Mouse (Mus musculus) central nervous system, embryonic 14 days (tissue): ENCODE data around the gene Olfr1153. TPM values are rescaled to one million over a fixed set of nuclear protein-coding genes. Genes with fewer than 3 reads are reported as not detected.

Experiments
- polyA plus RNA-seq: library from polyadenylated mRNA; depleted of rRNA; stranded (reverse); fragments of >200 nt; gene quantifications from 2 replicates; pipeline ENCODE4 v1.2.3, GENCODE M21; 2012; rRNA removed

Gene Olfr1153
- not detected in 2 replicates for polyA plus RNA-seq

DNA sequence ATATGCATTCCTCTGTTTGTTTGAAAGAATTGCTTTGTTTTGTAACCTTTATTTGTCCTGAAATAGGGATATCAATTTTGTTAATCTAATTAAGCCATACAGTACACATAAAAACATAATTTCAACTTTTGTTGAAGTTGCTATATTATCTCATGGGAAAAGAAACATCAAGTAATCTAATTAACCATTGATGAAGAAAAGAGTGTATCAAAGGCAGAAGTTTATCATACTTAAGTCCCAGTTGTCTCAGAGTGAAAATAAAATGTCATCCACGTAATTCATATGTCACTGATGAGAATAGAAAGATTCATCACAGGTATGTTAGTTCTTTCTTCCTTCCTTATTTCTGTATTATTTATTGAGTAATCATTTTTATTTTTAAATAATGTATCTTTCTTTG lies at the start of gene Olfr1153:
Gene Olfr1153 (plus strand): TSS at position 301 of the 400 bp plus-strand sequence.

GRCm38 (mm10) chr2:87855562-87855961 lies 39.2 kb upstream of the Olfr1153 start, which contains the start of gene Olfr1151:
TSS of gene Olfr1151 (plus strand) at chr2:87855862.

DNA sequence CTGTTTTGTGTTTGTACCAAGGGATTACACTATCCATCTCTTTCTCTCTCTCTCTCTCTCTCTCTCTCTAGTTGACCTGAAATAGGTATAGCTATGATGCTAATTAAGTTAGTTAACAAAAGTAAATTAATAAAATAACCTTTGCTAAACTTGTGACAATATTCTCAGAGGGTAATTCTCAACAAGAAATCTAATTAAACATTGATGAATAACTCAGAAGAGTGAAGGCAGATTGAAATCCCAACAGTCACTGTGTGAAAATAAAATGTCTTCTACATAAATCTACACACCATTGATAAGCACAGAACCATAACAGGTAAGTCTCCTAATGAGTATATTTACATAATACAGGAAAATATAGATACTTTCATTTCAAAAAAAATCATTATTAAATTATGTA lies 28.6 kb upstream of the Olfr1153 start, which contains the start of gene Olfr1152:
Gene Olfr1152 (plus strand): TSS at position 301 of the 400 bp plus-strand sequence.

DNA sequence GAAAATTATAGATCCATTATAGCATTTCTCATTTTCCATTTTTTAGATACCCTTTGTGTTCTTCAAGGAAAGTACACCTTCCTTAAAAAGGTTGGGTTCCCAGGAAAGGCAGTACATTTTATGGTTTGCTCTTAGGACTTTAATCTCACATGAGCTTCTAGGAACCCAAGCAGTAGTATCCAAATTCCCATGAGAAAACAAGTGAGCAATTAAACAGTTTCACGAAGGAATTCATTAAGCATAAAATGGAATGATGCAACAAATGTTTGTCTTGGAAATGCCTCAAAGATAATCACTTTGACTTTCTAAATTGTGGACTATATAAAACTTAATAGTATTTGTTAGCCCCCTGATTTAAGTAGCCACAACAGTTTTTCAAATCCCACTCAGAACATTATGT lies 10.3 kb downstream of the Olfr1153 start, which contains the start of gene Olfr1154:
Gene Olfr1154 (minus strand): TSS at position 101 of the 400 bp plus-strand sequence.

GRCm38 (mm10) chr2:87945037-87945436 lies 50.3 kb downstream of the Olfr1153 start, which contains the start of gene Olfr1155:
TSS of gene Olfr1155 (minus strand) at chr2:87945137.

Other genes with a start within 250 kb of the Olfr1153 start
- gene Olfr1133, start 247.6 kb upstream of the Olfr1153 start, polyA plus RNA-seq: not detected in 2 replicates
- not detected in 2 replicates for gene Olfr1134, start 236.5 kb upstream of the Olfr1153 start, polyA plus RNA-seq
- gene Olfr1135, start 221.3 kb upstream of the Olfr1153 start, polyA plus RNA-seq: not detected in 2 replicates
- gene Olfr1136, start 201.0 kb upstream of the Olfr1153 start, polyA plus RNA-seq: not detected in 2 replicates
- not detected in 2 replicates for gene Olfr1137, start 181.8 kb upstream of the Olfr1153 start, polyA plus RNA-seq
- gene Olfr1138, start 155.0 kb upstream of the Olfr1153 start, polyA plus RNA-seq: not detected in 2 replicates
- gene Olfr1140, start 151.2 kb upstream of the Olfr1153 start, polyA plus RNA-seq: not detected in 2 replicates
- not detected in 2 replicates for gene Olfr1141, start 141.0 kb upstream of the Olfr1153 start, polyA plus RNA-seq
- not detected in 2 replicates for gene Olfr152, start 115.5 kb upstream of the Olfr1153 start, polyA plus RNA-seq
- gene Olfr1143, start 94.4 kb upstream of the Olfr1153 start, polyA plus RNA-seq: not detected in 2 replicates
- gene Olfr1145, start 85.1 kb upstream of the Olfr1153 start, polyA plus RNA-seq: not detected in 2 replicates
- gene Olfr1148, start 64.4 kb upstream of the Olfr1153 start, polyA plus RNA-seq: not detected in 2 replicates
- gene Olfr1150-ps1, start 51.0 kb upstream of the Olfr1153 start, polyA plus RNA-seq: not detected in 2 replicates
- gene Olfr1151, start 39.1 kb upstream of the Olfr1153 start, polyA plus RNA-seq: not detected in 2 replicates
- gene Olfr1152, start 28.5 kb upstream of the Olfr1153 start, polyA plus RNA-seq: 0.01 TPM in 2 replicates
- not detected in 2 replicates for gene Olfr1154, start 10.2 kb downstream of the Olfr1153 start, polyA plus RNA-seq
- gene Olfr1155, start 50.2 kb downstream of the Olfr1153 start, polyA plus RNA-seq: not detected in 2 replicates
- gene Olfr1156, start 58.1 kb downstream of the Olfr1153 start, polyA plus RNA-seq: not detected in 2 replicates
- gene Olfr1157, start 73.3 kb downstream of the Olfr1153 start, polyA plus RNA-seq: not detected in 2 replicates
- not detected in 2 replicates for gene Olfr74, start 79.7 kb downstream of the Olfr1153 start, polyA plus RNA-seq
- gene Olfr1158, start 95.2 kb downstream of the Olfr1153 start, polyA plus RNA-seq: not detected in 2 replicates
- gene Olfr1160, start 113.3 kb downstream of the Olfr1153 start, polyA plus RNA-seq: not detected in 2 replicates
- gene Olfr1161, start 127.8 kb downstream of the Olfr1153 start, polyA plus RNA-seq: not detected in 2 replicates
- gene Olfr73, start 142.7 kb downstream of the Olfr1153 start, polyA plus RNA-seq: not detected in 2 replicates
- not detected in 2 replicates for gene Olfr1162, start 156.2 kb downstream of the Olfr1153 start, polyA plus RNA-seq
- not detected in 2 replicates for gene Olfr1163, start 176.9 kb downstream of the Olfr1153 start, polyA plus RNA-seq
- not detected in 2 replicates for gene Olfr1164, start 199.0 kb downstream of the Olfr1153 start, polyA plus RNA-seq
- not detected in 2 replicates for gene Olfr1166, start 233.3 kb downstream of the Olfr1153 start, polyA plus RNA-seq